Mouse (Mus musculus) thymus, postnatal 36 days (tissue): ENCODE data around the gene Traf3.
A peak's percentile ranks its signal among the peaks of the same experiment; 100 is the strongest.

ENCODE experiments used
- DNase-seq, 2 experiments: peaks; one replicate each; pipeline ENCODE4 v3.0.0; 2022; ENCODE audit warnings: mixed read lengths in 2 of 2

Gene Traf3

GRCm38 (mm10) chr12:111203945-111204344 lies 37.8 kb downstream of the Traf3 start:
- no peak for DNase-seq

DNA sequence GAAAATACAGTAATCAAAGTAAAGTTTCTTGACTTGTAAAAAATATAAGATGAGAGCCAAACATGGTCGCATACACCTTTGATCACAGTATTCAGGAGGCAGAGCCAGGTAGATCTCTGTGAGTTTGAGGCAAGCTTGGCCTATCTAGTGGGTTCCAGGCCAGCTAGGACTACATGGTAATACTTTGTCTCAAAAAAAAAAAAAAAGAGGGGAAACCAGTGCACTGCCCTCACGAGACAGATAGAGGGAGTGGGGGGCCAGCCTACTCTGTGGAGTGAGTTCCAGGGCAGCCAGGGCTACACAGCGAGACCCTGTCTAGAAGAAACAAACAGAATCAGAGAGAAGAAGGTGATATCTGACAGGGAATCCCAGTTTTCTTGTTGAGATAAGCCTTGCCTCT lies 41.5 kb downstream of the Traf3 start:
- DNase-seq, result no peak

DNA sequence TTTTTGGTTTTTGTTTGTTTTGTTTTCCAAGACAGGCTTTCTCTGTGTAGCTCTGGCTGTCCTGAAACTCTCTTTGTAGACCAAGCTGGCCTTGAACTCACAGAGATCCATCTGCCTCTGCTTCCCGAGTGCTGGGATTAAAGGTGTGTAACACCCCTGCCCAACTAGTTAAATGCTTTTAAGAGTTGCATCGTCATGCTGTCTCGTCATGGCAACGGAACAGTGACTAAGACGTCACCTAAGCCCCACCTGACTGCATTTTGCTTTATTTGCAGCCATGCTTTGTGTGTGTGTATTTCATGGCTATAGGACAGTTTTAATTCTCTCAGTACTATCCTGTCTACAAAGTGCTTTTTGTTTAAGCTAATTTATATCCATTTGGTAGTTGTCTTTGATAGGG lies 45.6 kb downstream of the Traf3 start:
- no peak for DNase-seq

GRCm38 (mm10) chr12:111218867-111219266 lies 52.7 kb downstream of the Traf3 start:
- DNase-seq, result no peak

DNA sequence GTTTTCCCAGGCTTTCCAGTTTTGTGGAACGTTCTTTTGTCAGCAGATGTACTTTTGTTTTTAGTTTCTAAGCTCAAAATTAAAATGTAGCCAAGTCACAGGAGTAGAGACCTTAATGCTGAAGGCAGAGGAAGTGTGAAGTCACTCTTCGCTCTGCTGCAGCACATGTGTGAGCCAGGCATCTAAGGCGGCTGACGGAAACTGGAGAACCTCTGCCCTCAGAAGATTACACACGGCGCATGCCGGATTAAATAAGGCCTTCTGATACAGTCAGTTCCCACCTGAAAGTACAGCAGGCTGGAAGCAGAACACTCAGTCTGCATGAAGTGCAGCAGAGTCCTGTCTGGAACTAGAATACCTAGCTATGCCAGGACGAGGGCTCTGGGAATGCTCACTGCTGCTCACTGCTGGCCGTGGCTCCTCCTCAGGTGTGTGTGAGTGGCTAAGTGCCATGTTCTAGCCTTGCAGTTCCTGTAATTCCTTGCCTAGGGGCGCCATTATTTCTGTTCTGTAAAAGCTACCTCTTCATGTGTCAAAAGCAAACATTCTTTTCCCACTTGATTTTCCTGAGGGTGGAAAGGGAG lies 59.1 kb downstream of the Traf3 start:
- DNase-seq, result no peak

DNA sequence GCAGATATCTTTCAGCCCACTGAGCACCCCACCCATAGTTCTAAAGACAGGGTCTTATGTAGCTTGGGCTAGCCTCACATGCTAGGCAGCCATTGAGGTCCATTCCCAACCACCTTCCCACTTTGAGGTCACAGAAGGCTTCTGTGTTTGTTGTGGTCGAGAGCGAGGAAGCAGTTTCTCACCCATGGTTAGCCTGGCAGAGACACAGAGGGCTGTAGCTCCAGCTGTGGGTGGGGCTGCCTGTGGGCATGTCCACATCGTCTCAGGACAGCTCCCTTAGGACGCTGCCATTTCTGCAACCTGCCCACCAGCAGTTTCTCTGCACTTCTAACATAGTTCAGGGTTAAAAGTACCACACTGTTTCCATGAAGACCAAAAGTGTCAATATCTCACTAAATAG lies 61.2 kb downstream of the Traf3 start:
- DNase-seq, result no peak

DNA sequence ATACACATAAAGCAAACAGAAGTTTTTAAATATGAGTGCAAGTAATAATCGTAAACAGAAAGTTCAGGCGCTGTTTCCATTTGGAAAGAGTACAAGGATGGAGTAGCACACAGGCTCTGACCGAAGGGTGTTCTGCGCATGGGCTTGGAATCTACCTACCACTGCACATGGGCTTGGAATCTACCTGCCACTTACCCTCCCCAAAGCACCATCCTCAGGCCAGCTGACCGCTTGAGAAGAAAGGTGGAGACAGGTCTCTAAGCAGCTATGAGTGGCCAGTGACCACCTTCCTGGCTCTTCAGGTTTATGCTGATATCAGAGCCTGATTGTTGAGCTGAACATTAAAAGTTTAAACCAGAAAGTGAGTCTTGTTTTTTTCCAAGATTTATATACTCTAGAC lies 62.3 kb downstream of the Traf3 start:
- no peak for DNase-seq

GRCm38 (mm10) chr12:111230793-111231192 lies 64.6 kb downstream of the Traf3 start:
- DNase-seq, result no peak

- no peak for DNase-seq
Measured at GRCm38 (mm10) chr12:111233798-111234197, 67.6 kb downstream of the Traf3 start.

- no peak for DNase-seq
Measured at GRCm38 (mm10) chr12:111234383-111234782, 68.2 kb downstream of the Traf3 start.

- no peak for DNase-seq
Measured at GRCm38 (mm10) chr12:111235631-111236030, 69.5 kb downstream of the Traf3 start.

GRCm38 (mm10) chr12:111237611-111238188 lies 71.5 kb downstream of the Traf3 start:
- no peak for DNase-seq

DNA sequence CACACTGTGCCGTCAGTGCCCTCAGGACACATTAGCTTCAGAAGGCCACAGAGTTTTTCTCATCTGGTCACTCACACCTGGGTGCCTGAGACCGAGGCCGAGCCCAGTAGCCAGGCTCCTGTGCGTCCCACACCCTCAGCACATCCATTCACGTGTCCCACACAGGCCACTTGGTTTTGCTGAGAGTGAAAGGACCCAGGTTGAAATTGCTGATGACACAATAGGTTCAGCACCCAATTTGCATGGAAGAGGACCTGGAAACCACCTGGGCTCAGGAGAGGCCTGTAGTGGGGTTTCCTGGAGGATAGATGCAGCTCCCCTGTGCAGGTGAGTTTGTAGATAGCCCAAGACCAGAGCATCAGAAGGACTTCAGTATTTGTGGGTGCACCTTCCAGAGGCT lies 72.2 kb downstream of the Traf3 start:
- no peak for DNase-seq

DNA sequence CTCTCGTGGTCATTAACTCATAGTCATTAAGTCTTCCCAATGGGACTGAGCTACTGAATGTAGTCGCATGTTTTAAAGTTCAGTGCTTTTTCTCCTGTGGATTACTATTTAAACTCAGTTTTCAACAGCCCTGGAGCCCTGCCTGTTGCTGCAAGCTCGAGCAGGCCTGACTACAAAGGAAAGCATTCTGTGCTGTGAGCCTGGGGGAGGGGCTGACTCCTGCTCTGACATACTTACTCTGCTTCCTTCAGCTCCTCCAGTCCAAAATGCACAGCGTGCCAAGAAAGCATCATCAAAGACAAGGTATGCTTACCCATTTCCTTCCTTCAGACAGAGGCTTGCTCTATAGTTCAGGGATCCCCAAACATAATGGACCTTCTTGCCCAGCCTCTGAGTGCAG lies 72.6 kb downstream of the Traf3 start:
- DNase-seq, result peak; percentile 66 to 80

- no peak for DNase-seq
Measured at GRCm38 (mm10) chr12:111239930-111240329, 73.8 kb downstream of the Traf3 start.

DNA sequence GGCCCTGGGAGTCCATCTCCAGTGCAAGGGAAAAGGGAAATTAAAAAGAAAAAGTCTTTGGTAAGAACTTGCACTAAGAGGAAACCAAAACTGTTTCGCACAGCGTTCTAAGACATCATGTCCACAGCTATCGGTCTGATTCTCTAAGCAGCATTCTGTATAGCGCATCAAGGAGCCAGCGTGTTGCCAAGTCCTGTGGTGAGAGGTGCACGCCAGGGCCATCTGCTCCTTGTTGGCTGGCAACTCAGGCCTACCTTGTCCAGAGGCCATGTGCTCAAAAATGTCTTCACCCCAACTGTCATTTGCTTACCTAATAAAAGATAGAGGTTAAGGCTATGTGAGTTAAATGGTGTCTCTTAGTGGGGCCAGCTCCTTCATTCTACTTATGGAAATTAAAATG lies 75.7 kb downstream of the Traf3 start:
- no peak for DNase-seq

- no peak for DNase-seq
Measured at GRCm38 (mm10) chr12:111242346-111242745, 76.2 kb downstream of the Traf3 start.

- DNase-seq, result no peak
Measured at GRCm38 (mm10) chr12:111243733-111244132, 77.6 kb downstream of the Traf3 start.

DNA sequence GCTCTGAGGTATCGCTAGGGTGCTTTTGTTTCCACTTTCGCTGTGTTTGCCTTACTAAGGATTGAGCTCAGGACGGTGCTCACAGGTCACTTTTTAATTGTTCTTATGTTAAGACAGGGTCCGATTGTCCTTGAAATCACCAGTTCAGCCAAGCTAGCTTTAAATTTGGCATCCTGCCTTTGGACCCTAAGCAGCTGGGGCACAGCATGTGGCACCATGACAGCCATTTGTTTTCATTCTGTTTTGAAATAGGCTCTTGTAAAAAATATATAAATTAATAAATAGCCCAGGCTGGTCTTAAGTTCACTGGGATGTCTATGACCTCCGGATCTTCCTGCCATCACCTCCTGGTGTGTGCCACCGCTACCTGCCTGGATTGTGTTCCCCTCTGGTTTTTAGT lies 78.9 kb downstream of the Traf3 start:
- no peak for DNase-seq

DNA sequence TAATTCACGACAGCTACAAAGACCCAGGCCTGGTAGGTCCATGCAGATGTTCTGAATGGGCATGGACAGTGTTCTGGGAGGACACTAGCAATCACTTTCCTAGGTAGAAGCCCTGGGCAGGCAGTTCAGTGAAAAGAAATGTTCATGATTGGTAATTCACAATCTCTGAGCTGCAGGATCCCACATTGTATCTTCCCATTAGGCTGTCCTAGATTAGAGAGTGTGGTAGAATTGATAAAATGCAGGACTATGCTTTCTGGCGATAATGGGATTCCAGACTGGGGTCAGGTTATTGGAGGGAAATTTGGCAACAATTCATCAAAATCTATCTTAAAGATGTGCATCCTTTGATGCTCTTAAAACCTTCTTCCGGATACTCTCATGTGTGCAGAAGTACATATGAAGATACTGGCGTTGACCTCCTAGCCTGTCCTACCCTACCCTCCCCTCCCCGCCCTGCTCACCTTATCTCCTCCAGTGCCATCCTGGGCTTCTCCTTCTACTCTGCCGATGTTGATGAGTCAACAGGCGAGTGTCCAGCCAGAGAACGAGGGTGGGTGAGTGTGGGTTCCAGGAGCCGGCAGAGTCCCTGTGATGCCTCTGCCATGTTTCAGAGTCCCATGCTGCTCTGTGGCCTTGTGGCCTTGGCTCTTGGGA lies 80.8 kb downstream of the Traf3 start:
- DNase-seq, result no peak

DNA sequence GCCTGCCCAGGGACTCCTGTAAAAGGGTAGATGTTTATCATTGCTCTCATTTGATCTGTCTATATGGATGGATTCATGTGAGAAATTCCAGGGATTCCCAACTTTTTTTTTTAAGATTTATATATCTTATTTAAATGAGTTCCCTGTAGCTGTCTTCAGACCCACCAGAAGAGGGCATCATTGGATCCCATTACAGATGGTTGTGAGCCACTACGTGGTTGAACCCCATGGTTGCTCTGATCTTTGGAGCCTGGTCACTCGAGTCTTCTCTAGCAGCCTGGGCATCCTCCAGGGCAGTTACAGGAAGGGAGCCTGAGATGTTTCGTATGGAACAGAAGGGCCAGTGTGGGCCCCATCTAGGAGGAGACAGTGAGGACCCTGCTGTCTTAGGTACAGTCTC lies 82.9 kb downstream of the Traf3 start:
- DNase-seq, result no peak

DNA sequence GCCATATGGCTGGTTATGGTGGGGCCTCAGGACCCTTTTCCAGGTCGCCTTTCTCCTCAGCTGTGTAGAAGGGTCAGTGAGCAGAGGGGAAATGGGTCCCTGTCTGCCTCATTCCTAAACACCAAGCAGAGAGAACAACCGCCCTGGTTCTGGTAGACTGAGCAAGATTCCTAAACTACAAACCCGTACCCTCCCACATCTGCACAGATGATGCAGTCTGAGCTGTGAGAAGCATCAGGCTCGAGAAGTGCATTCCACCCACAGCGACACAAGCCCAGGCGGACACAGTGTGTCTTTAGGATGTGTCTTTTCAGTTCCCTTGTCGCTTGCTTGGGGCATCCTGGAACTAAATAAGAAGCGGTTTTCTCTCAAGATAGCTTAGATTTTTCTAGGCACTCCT lies 83.9 kb downstream of the Traf3 start:
- DNase-seq, result no peak

- no peak for DNase-seq
Measured at GRCm38 (mm10) chr12:111251227-111251626, 85.1 kb downstream of the Traf3 start.

DNA sequence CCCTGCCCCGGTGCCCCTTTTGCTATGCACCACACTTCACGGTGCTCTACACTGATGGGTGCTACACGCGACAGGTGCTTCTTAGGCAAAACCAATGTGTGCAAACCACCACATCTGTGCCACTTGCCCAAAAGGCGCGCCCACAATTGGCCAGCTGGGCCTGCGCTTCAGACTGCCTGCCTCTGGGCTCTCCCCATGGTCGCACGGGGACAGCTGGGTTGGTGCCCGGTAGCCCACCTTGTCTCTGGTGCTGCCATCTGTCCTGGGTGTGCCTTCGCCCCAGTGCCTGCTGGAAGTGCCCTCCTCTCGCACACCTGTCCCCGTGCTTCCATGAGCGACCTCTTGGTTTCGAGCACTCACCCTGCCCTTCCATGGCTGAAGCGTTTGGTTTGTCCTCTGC lies 97.5 kb downstream of the Traf3 start:
- no peak for DNase-seq

- no peak for DNase-seq
Measured at GRCm38 (mm10) chr12:111265212-111265611, 99.0 kb downstream of the Traf3 start.
